Mouse (Mus musculus): ENCODE measurements around the gene BC147527. TPM values are rescaled to one million over a fixed set of nuclear protein-coding genes. Genes with fewer than 3 reads are reported as not detected.
"Not testable (repeated sequence)": the region's sequence is repeated elsewhere in the genome, so short reads cannot be mapped to it uniquely, and the experiment has no call there.

BC147527 gene
- not detected in 2 replicates for polyA plus RNA-seq (2016; fragmentation: Nextera tagmentation; extraction: Ambion mirVana)

GRCm38 (mm10) chr13:120299991-120300442 is at the start of gene BC147527:
TSS of gene BC147527 (plus strand) at chr13:120300392.
- no peak for DNase-seq (ENCODE audit: low spot score)
- WGBS, result 62% methylated on average over 2 of the region's 2 CpGs
- no peak within 1 kb of the TSS for H3K4me3 ChIP-seq
- no peaks in the 10 kb centered on the region for H3K27me3 ChIP-seq (ENCODE audit: low read depth, poor library complexity, severe bottlenecking)
- no peaks in the 10 kb centered on the region for H3K9me3 ChIP-seq (replicated peaks)
- H3K27ac ChIP-seq, result no peak within 1 kb of the TSS
- H3K36me3 ChIP-seq, result no peaks in the 10 kb centered on the region
- H3K4me1 ChIP-seq, result no peaks in the 10 kb centered on the region

- H3K4me3 ChIP-seq, result not testable (repeated sequence)
Observed at GRCm38 (mm10) chr13:120251208-120251924, 48.8 kb upstream of the BC147527 start.

GRCm38 (mm10) chr13:120258817-120259658 is 41.2 kb upstream of the BC147527 start:
- not testable (repeated sequence) for H3K27ac ChIP-seq; H3K9me3 ChIP-seq (replicated peaks); H3K4me1 ChIP-seq; H3K36me3 ChIP-seq; DNase-seq (ENCODE audit: low spot score); H3K27me3 ChIP-seq (ENCODE audit: low read depth, poor library complexity, severe bottlenecking); H3K4me3 ChIP-seq
- 91% methylated on average over 3 of the region's 3 CpGs for WGBS

More at GRCm38 (mm10) chr13:120251208-120251924, 48.8 kb upstream of the BC147527 start:
- H3K27me3 ChIP-seq (ENCODE audit: low read depth, poor library complexity, severe bottlenecking); H3K4me1 ChIP-seq; H3K9me3 ChIP-seq (replicated peaks); DNase-seq (ENCODE audit: low spot score); H3K27ac ChIP-seq; H3K36me3 ChIP-seq: not testable (repeated sequence)
- WGBS, result 82% methylated on average over 2 of the region's 3 CpGs

GRCm38 (mm10) chr13:120259718-120260117 is 40.5 kb upstream of the BC147527 start:
- DNase-seq (ENCODE audit: low spot score); H3K4me1 ChIP-seq; H3K36me3 ChIP-seq; H3K9me3 ChIP-seq (replicated peaks); H3K27me3 ChIP-seq (ENCODE audit: low read depth, poor library complexity, severe bottlenecking); H3K27ac ChIP-seq; H3K4me3 ChIP-seq: not testable (repeated sequence)
- WGBS, result 74% methylated on average over 3 of the region's 3 CpGs

- 89% methylated on average over 2 of the region's 2 CpGs for WGBS
- DNase-seq (ENCODE audit: low spot score), result not testable (repeated sequence)
Observed at GRCm38 (mm10) chr13:120262870-120263269, 37.3 kb upstream of the BC147527 start, which contains the start of gene AF067061. TSS of gene AF067061 (plus strand) at chr13:120263114.

GRCm38 (mm10) chr13:120277837-120278236 is 22.4 kb upstream of the BC147527 start:
- H3K4me1 ChIP-seq; H3K36me3 ChIP-seq; H3K27me3 ChIP-seq (ENCODE audit: low read depth, poor library complexity, severe bottlenecking); DNase-seq (ENCODE audit: low spot score); H3K4me3 ChIP-seq; H3K9me3 ChIP-seq (replicated peaks); H3K27ac ChIP-seq: not testable (repeated sequence)
- 29% methylated on average over 2 of the region's 2 CpGs for WGBS

More at GRCm38 (mm10) chr13:120262870-120263269, 37.3 kb upstream of the BC147527 start, which contains the start of gene AF067061:
- not testable (repeated sequence) for H3K4me3 ChIP-seq; H3K36me3 ChIP-seq; H3K27me3 ChIP-seq (ENCODE audit: low read depth, poor library complexity, severe bottlenecking); H3K9me3 ChIP-seq (replicated peaks); H3K27ac ChIP-seq; H3K4me1 ChIP-seq

- no peak overlapping the region for H3K27ac ChIP-seq
- no peaks in the 10 kb centered on the region for H3K27me3 ChIP-seq (ENCODE audit: low read depth, poor library complexity, severe bottlenecking)
- no peaks in the 10 kb centered on the region for H3K4me1 ChIP-seq
- no peak for DNase-seq (ENCODE audit: low spot score)
- no peaks in the 10 kb centered on the region for H3K36me3 ChIP-seq
- H3K4me3 ChIP-seq, result no peak overlapping the region
- H3K9me3 ChIP-seq (replicated peaks), result no peaks in the 10 kb centered on the region
- 94% methylated on average over 9 of the region's 9 CpGs for WGBS
Observed at GRCm38 (mm10) chr13:120278784-120279183, 21.4 kb upstream of the BC147527 start.

GRCm38 (mm10) chr13:120299324-120299894 is 783 bp upstream of the BC147527 start:
- Histone ChIP-seq H3K4me3 (no peak overlapping the region), H3K9me3 (replicated peaks) (no peaks in the 10 kb centered on the region), H3K36me3 (no peaks in the 10 kb centered on the region), H3K4me1 (no peaks in the 10 kb centered on the region), H3K27ac (no peak overlapping the region), H3K27me3 (ENCODE audit: low read depth, poor library complexity, severe bottlenecking) (no peaks in the 10 kb centered on the region)
- DNase-seq (ENCODE audit: low spot score), result no peak
- WGBS, result 77% methylated on average over 1 of the region's 1 CpGs

GRCm38 (mm10) chr13:120300853-120301252 is 661 bp downstream of the BC147527 start:
- WGBS, result 85% methylated on average over 4 of the region's 4 CpGs
- Histone ChIP-seq H3K27me3 (ENCODE audit: low read depth, poor library complexity, severe bottlenecking) (no peaks in the 10 kb centered on the region), H3K36me3 (no peaks in the 10 kb centered on the region), H3K4me3 (no peak overlapping the region), H3K27ac (no peak overlapping the region), H3K4me1 (no peaks in the 10 kb centered on the region), H3K9me3 (replicated peaks) (no peaks in the 10 kb centered on the region)
- DNase-seq (ENCODE audit: low spot score), result no peak

GRCm38 (mm10) chr13:120310749-120311148 is 10.6 kb downstream of the BC147527 start:
- Histone ChIP-seq H3K27ac (no peak overlapping the region), H3K4me1 (no peaks in the 10 kb centered on the region), H3K4me3 (no peak overlapping the region), H3K36me3 (no peaks in the 10 kb centered on the region), H3K9me3 (replicated peaks) (no peaks in the 10 kb centered on the region), H3K27me3 (ENCODE audit: low read depth, poor library complexity, severe bottlenecking) (peaks cover 7% of the 10 kb centered on the region; the same call in 1 of the 2 replicates)
- WGBS, result 80% methylated on average over 4 of the region's 4 CpGs
- DNase-seq (ENCODE audit: low spot score), result no peak

GRCm38 (mm10) chr13:120313584-120313983 is 13.4 kb downstream of the BC147527 start:
- DNase-seq (ENCODE audit: low spot score), result peak; percentile 49
- Histone ChIP-seq H3K27me3 (ENCODE audit: low read depth, poor library complexity, severe bottlenecking) (peaks cover 7% of the 10 kb centered on the region; the same call in 1 of the 2 replicates), H3K4me3 (no peak overlapping the region), H3K36me3 (no peaks in the 10 kb centered on the region), H3K4me1 (no peaks in the 10 kb centered on the region), H3K9me3 (replicated peaks) (no peaks in the 10 kb centered on the region), H3K27ac (no peak overlapping the region)
- WGBS, result 40% methylated on average over 14 of the region's 14 CpGs

- not testable (repeated sequence) for H3K27ac ChIP-seq; H3K4me1 ChIP-seq; H3K27me3 ChIP-seq (ENCODE audit: low read depth, poor library complexity, severe bottlenecking); H3K4me3 ChIP-seq; H3K36me3 ChIP-seq; DNase-seq (ENCODE audit: low spot score); H3K9me3 ChIP-seq (replicated peaks)
- WGBS, result 84% methylated on average over 3 of the region's 3 CpGs
Observed at GRCm38 (mm10) chr13:120316578-120316977, 16.4 kb downstream of the BC147527 start, which contains the start of gene Tcstv3. TSS of gene Tcstv3 (plus strand) at chr13:120316878.
